In the genomic region with DNA sequence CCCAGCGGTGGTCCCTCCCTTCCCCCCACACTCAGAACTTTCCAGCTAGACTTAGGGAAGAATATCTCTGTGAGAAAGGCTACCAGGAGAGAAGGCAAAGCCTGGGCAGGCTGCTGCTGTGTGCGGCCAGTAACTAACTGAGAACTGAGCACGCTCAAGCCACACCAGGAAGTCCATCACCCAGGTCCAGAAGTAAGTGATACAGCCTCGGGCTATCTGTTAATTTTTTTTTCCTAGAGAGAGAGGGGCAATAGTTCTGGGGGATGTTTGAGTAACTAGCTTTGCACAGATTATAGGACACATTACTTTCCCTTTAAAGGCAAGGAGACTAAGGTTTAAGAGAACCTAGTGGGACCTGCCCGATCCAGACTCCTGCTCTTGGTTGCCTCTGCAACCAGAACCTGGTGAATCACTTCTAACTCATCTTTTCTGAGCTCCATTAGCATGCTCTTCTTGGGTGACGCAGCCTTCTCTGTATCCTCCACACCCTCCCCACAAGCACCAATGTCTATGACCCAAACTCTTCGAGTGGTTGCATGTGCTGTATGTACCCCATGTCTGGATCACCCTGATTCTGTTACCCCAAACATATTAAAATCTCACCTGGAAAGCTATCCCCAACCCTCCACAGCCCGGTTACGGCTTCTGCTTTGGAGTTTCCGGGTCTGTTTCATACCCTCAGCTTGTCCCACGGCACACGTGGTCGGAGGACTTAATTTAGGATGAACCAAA, we compare ENCODE assay signal across 8 mouse cellular contexts. TPM values are rescaled to one million over a fixed set of nuclear protein-coding genes. Genes with fewer than 3 reads are reported as not detected.
DNase-seq lines count a peak whose midpoint lies in the region; ATAC-seq and TF ChIP-seq lines count a peak whose summit lies in the region.

No protein-coding gene starts in this region.

- peaks cover 20% of the 10 kb centered on the region for H3K4me1 ChIP-seq in heart, embryonic 15.5 days (replicated peaks)
- peaks cover 62% of the 10 kb centered on the region for H3K4me1 ChIP-seq in erythroblast, embryonic 14.5 days (ENCODE audit: control insufficient read depth)
- H3K4me1 ChIP-seq in limb, embryonic 14.5 days (ENCODE audit: control insufficient read depth, insufficient read depth, low read length), result peaks cover 14% of the 10 kb centered on the region
- H3K4me1 ChIP-seq in neural tube, embryonic 15.5 days, result peaks cover 19% of the 10 kb centered on the region

- H3K9ac ChIP-seq in heart, embryonic 15.5 days, result peak overlapping the region; percentile 90
- H3K9ac ChIP-seq in limb, embryonic 14.5 days (ENCODE audit: low read depth, low read length, severe bottlenecking), result peak overlapping the region; percentile 82
- H3K9ac ChIP-seq in neural tube, embryonic 15.5 days (replicated peaks), result peak overlapping the region; percentile 68

- peaks cover 5% of the 10 kb centered on the region; the same call in 1 of the 2 replicates for H3K36me3 ChIP-seq in heart, embryonic 15.5 days
- H3K36me3 ChIP-seq in erythroblast, embryonic 14.5 days (ENCODE audit: control insufficient read depth), result peaks cover 54% of the 10 kb centered on the region
- peaks cover 11% of the 10 kb centered on the region for H3K36me3 ChIP-seq in limb, embryonic 14.5 days (ENCODE audit: control insufficient read depth, insufficient read depth, low read length)
- 0 out of 2 replicates have a peak, but pooled peaks cover 5% of the 10 kb centered on the region for H3K36me3 ChIP-seq in neural tube, embryonic 15.5 days

- DNase-seq in heart, adult 9 months (ENCODE audit: low spot score in 2 of 2), result no peak
- peak; percentile 47 for DNase-seq in ES-CJ7 (ENCODE audit: low read depth, low spot score)
- no peak for DNase-seq in limb, embryonic 14.5 days (ENCODE audit: low spot score)
- no peak for DNase-seq in cerebellum, adult 9-10 months
- no peak for DNase-seq in left cerebral cortex, postnatal 10 days (ENCODE audit: extremely low spot score in 1 of 2, low spot score in 2 of 2)

- H3K4me2 ChIP-seq in heart, embryonic 15.5 days, result peak overlapping the region; percentile 98
- peak overlapping the region; percentile 97 for H3K4me2 ChIP-seq in limb, embryonic 14.5 days (replicated peaks; ENCODE audit: low read depth, low read length, severe bottlenecking)
- peak overlapping the region; percentile 77 for H3K4me2 ChIP-seq in neural tube, embryonic 15.5 days

- no peaks in the 10 kb centered on the region for H3K27me3 ChIP-seq in heart, embryonic 15.5 days
- no peaks in the 10 kb centered on the region for H3K27me3 ChIP-seq in erythroblast, embryonic 14.5 days (ENCODE audit: control insufficient read depth)
- H3K27me3 ChIP-seq in limb, embryonic 14.5 days (ENCODE audit: control insufficient read depth, insufficient read depth, low read length), result no peaks in the 10 kb centered on the region
- H3K27me3 ChIP-seq in neural tube, embryonic 15.5 days (replicated peaks), result no peaks in the 10 kb centered on the region

- WGBS in heart, embryonic 15.5 days, result 4% methylated on average over 13 of the region's 13 CpGs
- WGBS in limb, embryonic 14.5 days, result 5% methylated on average over 13 of the region's 13 CpGs
- 8% methylated on average over 13 of the region's 13 CpGs for WGBS in neural tube, embryonic 15.5 days

- no peaks in the 10 kb centered on the region for H3K9me3 ChIP-seq in heart, embryonic 15.5 days (replicated peaks)
- no peaks in the 10 kb centered on the region for H3K9me3 ChIP-seq in erythroblast, embryonic 14.5 days (ENCODE audit: control insufficient read depth, low read length)
- H3K9me3 ChIP-seq in limb, embryonic 14.5 days (ENCODE audit: control insufficient read depth, low read length), result no peaks in the 10 kb centered on the region
- no peaks in the 10 kb centered on the region for H3K9me3 ChIP-seq in neural tube, embryonic 15.5 days (replicated peaks)

- no peak for ATAC-seq in heart, embryonic 15.5 days (replicated peaks; ENCODE audit: insufficient number of reproducible peaks, insufficient read depth, low FRiP score, low read depth)
- no peak for ATAC-seq in limb, embryonic 14.5 days (ENCODE audit: low FRiP score, low read depth)
- no peak; the same call in 1 of the 2 replicates for ATAC-seq in neural tube, embryonic 15.5 days (ENCODE audit: low FRiP score)

- intact Hi-C loops in left cerebral cortex, postnatal 10 days (cut with DNase I), result loop anchor here (5.0 kb wide), 2 partner anchors 47 to 72 kb away; a partner anchor contains a TSS

- no peak overlapping the region for H3K27ac ChIP-seq in heart, embryonic 15.5 days
- H3K27ac ChIP-seq in limb, embryonic 14.5 days (replicated peaks; ENCODE audit: low read depth, low read length), result no peak overlapping the region
- H3K27ac ChIP-seq in neural tube, embryonic 15.5 days (replicated peaks), result no peak overlapping the region

- peak overlapping the region; percentile 86 for H3K4me3 ChIP-seq in heart, embryonic 15.5 days
- H3K4me3 ChIP-seq in erythroblast, embryonic 14.5 days (replicated peaks), result peak overlapping the region; percentile 85
- peak overlapping the region; percentile 79 for H3K4me3 ChIP-seq in limb, embryonic 14.5 days (replicated peaks; ENCODE audit: low read length)
- H3K4me3 ChIP-seq in neural tube, embryonic 15.5 days (replicated peaks), result peak overlapping the region; percentile 72

- no peak for TF ChIP-seq POLR2A in limb, embryonic 14.5 days (IDR thresholded peaks at IDR 0.05; ENCODE audit: borderline replicate concordance, extremely low read depth, insufficient read depth, insufficient read length)

RNA-seq across cellular contexts. Expression of a gene that starts 8.8 kb away (rescaled TPM):
- 29.2 and 44.7 TPM in 2 replicates for polyA plus RNA-seq in heart, embryonic 15.5 days (2015; fragmentation: Nextera tagmentation; extraction: Ambion mirVana)
- polyA plus RNA-seq in erythroblast, embryonic 14.5 days (2012), result 4.3 and 4.4 TPM in 2 replicates
- 38.7 and 39.4 TPM in 2 replicates for polyA plus RNA-seq in limb, embryonic 14.5 days (2012; rRNA removed)
- 41.3 and 42.0 TPM in 2 replicates for polyA plus RNA-seq in limb, embryonic 14.5 days (2014; fragmentation: Nextera tagmentation; extraction: Ambion mirVana)
- polyA plus RNA-seq in neural tube, embryonic 15.5 days (2015; fragmentation: Nextera tagmentation; extraction: Ambion mirVana), result 28.2 and 45.5 TPM in 2 replicates
- 10 to 100 TPM; 14.7 to 14.9 TPM for total RNA-seq in left cerebral cortex, postnatal 10 days (2021)

RNA-seq across cellular contexts. Expression of a gene that starts 15.2 kb away (rescaled TPM):
- 63.4 and 71.3 TPM in 2 replicates for polyA plus RNA-seq in heart, embryonic 15.5 days (2015; fragmentation: Nextera tagmentation; extraction: Ambion mirVana)
- 1.7 and 2.4 TPM in 2 replicates for polyA plus RNA-seq in erythroblast, embryonic 14.5 days (2012)
- 30.4 and 36.6 TPM in 2 replicates for polyA plus RNA-seq in limb, embryonic 14.5 days (2012; rRNA removed)
- polyA plus RNA-seq in limb, embryonic 14.5 days (2014; fragmentation: Nextera tagmentation; extraction: Ambion mirVana), result 74.4 and 77.5 TPM in 2 replicates
- polyA plus RNA-seq in neural tube, embryonic 15.5 days (2015; fragmentation: Nextera tagmentation; extraction: Ambion mirVana), result 69.9 and 70.3 TPM in 2 replicates
- 10 to 100 TPM; 24.6 TPM for total RNA-seq in left cerebral cortex, postnatal 10 days (2021)

RNA-seq across cellular contexts. Expression of a gene that starts 41.4 kb away (rescaled TPM):
- 1.5 and 2.0 TPM in 2 replicates for polyA plus RNA-seq in heart, embryonic 15.5 days (2015; fragmentation: Nextera tagmentation; extraction: Ambion mirVana)
- polyA plus RNA-seq in erythroblast, embryonic 14.5 days (2012), result 0.05 TPM in 1 of 2 replicates, not detected in the other
- polyA plus RNA-seq in limb, embryonic 14.5 days (2012; rRNA removed), result 2.0 TPM in 2 replicates
- polyA plus RNA-seq in limb, embryonic 14.5 days (2014; fragmentation: Nextera tagmentation; extraction: Ambion mirVana), result 1.0 and 1.2 TPM in 2 replicates
- 3.4 and 3.5 TPM in 2 replicates for polyA plus RNA-seq in neural tube, embryonic 15.5 days (2015; fragmentation: Nextera tagmentation; extraction: Ambion mirVana)
- total RNA-seq in left cerebral cortex, postnatal 10 days (2021), result 1 to 10 TPM in 1 of 2 experiments, under 1 TPM in 1; 0.79 to 1.3 TPM
